Mouse (Mus musculus) embryonic facial prominence, embryonic 13.5 days (tissue): Measurements from ENCODE around the gene Tepp. TPM values are rescaled to one million over a fixed set of nuclear protein-coding genes. Genes with fewer than 3 reads are reported as not detected.

ENCODE experiments used
- ATAC-seq: fragments of 200-750 bp; cut with Nextera tagmentation; 2 replicates; pipeline ENCODE4 v1.8.0; 2017; ENCODE audit warnings: low read depth; ENCODE audit not compliant: insufficient number of reproducible peaks, insufficient read depth, low FRiP score, low TSS enrichment
- H3K27ac ChIP-seq: fragments of 300-500 bp; sonication (generic); 2 replicates; pipeline ENCODE4 v1.5.1; 2015; ENCODE audit warnings: moderate library complexity, mild to moderate bottlenecking, inconsistent platforms
- H3K27me3 ChIP-seq: fragments of 300-500 bp; sonication (generic); 2 replicates; pipeline ENCODE4 v1.6.1; 2015; ENCODE audit warnings: mild to moderate bottlenecking, inconsistent platforms
- H3K36me3 ChIP-seq: fragments of 300-500 bp; sonication (generic); 2 replicates; pipeline ENCODE4 v1.6.1; 2015; ENCODE audit warnings: mild to moderate bottlenecking, inconsistent platforms
- H3K4me1 ChIP-seq: fragments of 300-500 bp; sonication (generic); 2 replicates; pipeline ENCODE4 v1.6.1; 2015; ENCODE audit warnings: inconsistent platforms
- H3K4me2 ChIP-seq: fragments of 300-500 bp; sonication (generic); 2 replicates; pipeline ENCODE4 v1.6.1; 2015; ENCODE audit warnings: moderate library complexity, mild to moderate bottlenecking, inconsistent platforms
- H3K4me3 ChIP-seq: fragments of 300-500 bp; sonication (generic); 2 replicates; pipeline ENCODE4 v1.5.1; 2015; ENCODE audit warnings: mild to moderate bottlenecking, inconsistent platforms
- H3K9ac ChIP-seq: fragments of 300-500 bp; sonication (generic); 2 replicates; pipeline ENCODE4 v1.6.1; 2015; ENCODE audit warnings: mild to moderate bottlenecking, inconsistent platforms
- H3K9me3 ChIP-seq: fragments of 300-500 bp; sonication (generic); 2 replicates; pipeline ENCODE4 v1.6.1; 2016; ENCODE audit warnings: inconsistent platforms
- WGBS: fragments of 180-500 bp; shearing (Covaris S2); methylation state at CpG from one replicate; pipeline ENCODE4 v1.1.7; 2015; ENCODE audit warnings: mixed read lengths; 5-methylcytosine and 5-hydroxymethylcytosine counted together
- polyA plus RNA-seq: library from polyadenylated mRNA; unstranded; fragments of >200 nt; fragmentation: Nextera tagmentation; extraction: Ambion mirVana; gene quantifications from 2 replicates; pipeline ENCODE4 v1.2.1, GENCODE M21; 2015

Gene Tepp
- polyA plus RNA-seq, 1 experiment from 2014 or later = 1.0 TPM

- Histone ChIP-seq H3K9ac (no peak overlapping the region), H3K27me3 (no peaks in the 10 kb centered on the region), H3K4me1 (peaks cover 18% of the 10 kb centered on the region), H3K27ac (no peak overlapping the region), H3K9me3 (no peaks in the 10 kb centered on the region), H3K4me3 (no peak overlapping the region), H3K36me3 (peaks cover 8% of the 10 kb centered on the region), H3K4me2 (no peak overlapping the region)
- ATAC-seq = no peak
- WGBS = 82% methylated on average over 3 of the region's 3 CpGs
Measured at GRCm38 (mm10) chr8:95374429-95374828, 64.1 kb downstream of the Tepp start.

GRCm38 (mm10) chr8:95375374-95375930, 65.1 kb downstream of the Tepp start:
- Histone ChIP-seq H3K27me3 (no peaks in the 10 kb centered on the region), H3K27ac (no peak overlapping the region), H3K4me2 (no peak overlapping the region), H3K9me3 (no peaks in the 10 kb centered on the region), H3K4me1 (peaks cover 12% of the 10 kb centered on the region), H3K9ac (no peak overlapping the region), H3K4me3 (no peak overlapping the region), H3K36me3 (peaks cover 8% of the 10 kb centered on the region)
- WGBS = 56% methylated on average over 7 of the region's 7 CpGs
- no peak for ATAC-seq

Other genes starting within 250 kb of the Tepp start
- 24.7 and 27.5 TPM in 2 replicates for gene Katnb1, start 229.4 kb upstream of the Tepp start, polyA plus RNA-seq
- gene Kifc3, start 107.8 kb upstream of the Tepp start, polyA plus RNA-seq = 10.6 and 12.2 TPM in 2 replicates
- gene Cngb1, start 4.0 kb upstream of the Tepp start, polyA plus RNA-seq = 0.14 and 0.54 TPM in 2 replicates
- 9.7 and 10.9 TPM in 2 replicates for gene Zfp319, start 21.4 kb downstream of the Tepp start, polyA plus RNA-seq
- gene Usb1, start 21.7 kb downstream of the Tepp start, polyA plus RNA-seq = 44.2 and 45.2 TPM in 2 replicates
- gene Mmp15, start 41.7 kb downstream of the Tepp start, polyA plus RNA-seq = 8.4 and 8.5 TPM in 2 replicates
- gene Cfap20, start 124.3 kb downstream of the Tepp start, polyA plus RNA-seq = 156 and 166 TPM in 2 replicates
- 13.5 and 14.6 TPM in 2 replicates for gene Csnk2a2, start 179.5 kb downstream of the Tepp start, polyA plus RNA-seq
- 0.21 and 0.74 TPM in 2 replicates for gene Ccdc113, start 223.5 kb downstream of the Tepp start, polyA plus RNA-seq